Mouse (Mus musculus) telencephalon, adult 2 months (tissue): ENCODE results near the gene Stpg3.
"Not testable (repeated sequence)": the region's sequence is repeated elsewhere in the genome, so short reads cannot be mapped to it uniquely, and the experiment has no call there.

Experiments
- DNase-seq: peaks from one replicate; pipeline ENCODE4 v3.0.0-alpha.2; 2011; ENCODE audit warnings: low read depth, low spot score

Stpg3 gene

DNA sequence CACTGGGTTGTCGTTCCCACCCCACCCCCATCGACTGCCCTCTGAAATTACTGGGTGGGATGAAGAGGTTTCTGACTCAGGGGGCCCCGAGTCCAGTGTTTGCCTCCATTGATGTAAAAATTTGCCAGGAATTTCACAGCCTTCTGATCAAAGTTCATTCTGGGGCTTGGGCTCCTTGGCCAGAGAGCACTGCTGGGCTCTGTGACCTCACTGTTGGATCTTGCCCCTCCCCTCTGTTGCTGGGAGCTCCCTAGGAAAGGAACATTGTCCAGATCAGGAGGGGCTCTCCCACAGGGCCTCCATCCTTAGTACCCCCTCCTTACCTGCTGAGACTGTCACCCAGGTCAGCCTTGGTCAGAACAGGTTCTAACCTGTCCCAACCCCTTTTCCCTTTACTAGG, at the start of gene Stpg3:
Stpg3 (minus strand) TSS at position 194 of the 400 bp plus-strand sequence.
- no peak for DNase-seq

DNA sequence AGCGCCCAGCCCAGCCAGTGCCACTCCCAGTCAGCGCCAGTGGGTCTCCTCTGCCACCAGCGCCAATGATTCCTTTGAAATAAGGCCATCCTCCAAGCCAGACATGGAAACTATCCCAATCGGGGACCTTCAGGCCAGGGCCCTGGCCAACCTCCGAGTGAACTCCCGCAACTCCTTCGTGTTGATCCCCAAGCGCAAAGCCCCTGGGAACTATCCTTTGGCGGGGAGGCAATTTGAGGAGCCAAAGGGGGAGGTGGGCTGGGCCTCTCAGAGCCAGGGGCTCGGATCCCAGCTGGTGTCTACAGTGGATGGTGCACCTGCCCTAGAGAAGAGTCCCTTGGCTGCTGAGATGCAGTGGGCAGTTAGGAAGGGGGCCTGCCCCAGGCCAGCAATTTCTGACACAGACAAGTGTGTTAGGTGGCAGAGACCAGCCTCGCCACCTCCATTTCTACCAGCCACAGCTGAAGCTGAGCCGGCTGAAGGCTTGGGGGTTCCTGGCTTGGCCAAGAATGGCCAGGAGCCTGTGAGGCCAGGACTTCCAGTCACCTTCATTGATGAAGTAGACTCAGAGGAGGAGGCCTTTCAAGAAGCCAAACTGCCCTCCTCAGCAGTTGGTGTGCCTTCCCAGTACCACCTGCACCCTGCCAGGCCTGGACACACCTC, 49.3 kb upstream of the Stpg3 start:
- no peak for DNase-seq

DNA sequence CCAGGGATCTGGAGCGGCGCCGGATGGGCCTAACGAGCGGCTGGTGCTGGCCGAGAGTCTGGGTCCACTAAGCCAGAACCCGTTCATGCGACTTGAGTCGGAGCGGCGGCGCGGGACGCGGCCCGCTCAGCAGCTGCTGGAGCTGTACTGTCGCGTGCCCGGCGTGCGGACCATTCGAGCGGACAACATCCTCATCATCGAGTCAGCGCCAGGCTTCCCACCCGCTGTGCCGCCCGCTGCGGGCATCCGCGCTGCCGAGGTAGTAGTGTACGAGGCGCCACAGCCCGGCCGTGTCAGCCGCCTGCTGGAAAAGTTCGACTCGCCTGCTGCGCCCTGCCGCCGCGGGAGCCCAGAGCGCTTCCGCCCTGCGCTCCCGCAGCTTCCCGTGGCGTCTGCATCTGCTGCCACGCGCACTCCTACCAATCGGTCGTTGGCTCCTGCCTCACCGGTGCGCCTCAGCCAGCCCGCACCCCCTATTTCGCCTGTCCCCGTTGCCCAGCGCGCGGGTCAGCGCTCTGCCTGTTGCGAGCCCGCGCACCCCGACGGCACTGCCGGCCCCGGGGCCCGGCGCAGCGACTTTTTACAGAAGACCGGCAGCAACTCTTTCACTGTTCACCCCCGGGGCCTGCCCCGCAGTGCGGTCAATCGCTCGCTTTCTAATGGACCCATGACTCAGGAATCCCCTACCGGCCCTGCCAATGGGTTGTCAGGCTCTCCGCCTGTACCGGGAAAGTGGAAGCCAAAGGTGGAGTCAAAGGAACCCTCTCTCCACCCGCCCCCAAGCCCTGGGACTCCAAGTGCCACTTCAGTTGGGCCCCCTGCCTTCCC, 48.6 kb upstream of the Stpg3 start:
- DNase-seq = no peak

DNA sequence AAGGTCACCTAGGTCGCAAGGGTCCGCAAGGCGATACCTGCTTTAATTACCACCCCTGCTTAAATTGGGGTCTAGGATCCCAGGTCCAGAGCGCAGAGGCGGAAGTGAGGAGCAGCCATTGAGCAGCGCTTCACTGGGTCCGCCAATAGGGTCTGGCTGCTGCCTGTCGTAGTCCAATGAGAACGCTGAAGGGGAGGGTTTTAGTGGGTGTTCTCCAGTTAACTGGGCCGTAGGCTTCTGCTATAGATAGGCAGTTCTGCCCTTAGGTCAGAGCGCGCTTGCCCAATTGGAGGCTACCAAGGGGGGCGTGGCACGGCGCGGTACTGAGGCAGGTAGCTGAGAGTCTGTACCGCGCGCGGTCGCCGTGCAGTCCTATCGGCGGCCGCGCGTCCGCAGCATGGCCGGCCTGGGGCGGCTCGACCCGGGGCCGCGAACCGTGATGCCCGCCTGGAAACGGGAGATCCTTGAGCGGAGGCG, 47.9 kb upstream of the Stpg3 start, which contains the start of gene Tprn:
Tprn (plus strand) TSS at position 328 of the 477 bp plus-strand sequence.
- peak; percentile 99 for DNase-seq

DNA sequence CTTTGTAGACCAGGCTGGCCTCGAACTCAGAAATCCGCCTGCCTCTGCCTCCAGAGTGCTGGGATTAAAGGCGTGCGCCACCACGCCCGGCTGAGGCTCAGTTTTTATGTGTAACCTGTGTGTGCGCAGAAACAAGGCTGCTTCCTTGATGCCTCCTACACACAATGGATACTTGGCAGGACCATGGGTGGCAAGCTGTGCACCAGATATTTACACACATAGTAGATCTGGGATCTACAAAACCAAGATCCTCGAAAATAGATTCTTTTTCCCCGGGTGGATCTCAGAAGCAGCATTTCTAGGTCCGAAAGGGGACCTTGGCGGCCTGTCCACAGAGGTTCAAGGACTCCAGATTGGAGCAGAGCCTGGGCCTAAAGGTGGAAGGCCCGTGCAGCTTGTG, 47.4 kb upstream of the Stpg3 start:
- DNase-seq = peak; percentile 53

DNA sequence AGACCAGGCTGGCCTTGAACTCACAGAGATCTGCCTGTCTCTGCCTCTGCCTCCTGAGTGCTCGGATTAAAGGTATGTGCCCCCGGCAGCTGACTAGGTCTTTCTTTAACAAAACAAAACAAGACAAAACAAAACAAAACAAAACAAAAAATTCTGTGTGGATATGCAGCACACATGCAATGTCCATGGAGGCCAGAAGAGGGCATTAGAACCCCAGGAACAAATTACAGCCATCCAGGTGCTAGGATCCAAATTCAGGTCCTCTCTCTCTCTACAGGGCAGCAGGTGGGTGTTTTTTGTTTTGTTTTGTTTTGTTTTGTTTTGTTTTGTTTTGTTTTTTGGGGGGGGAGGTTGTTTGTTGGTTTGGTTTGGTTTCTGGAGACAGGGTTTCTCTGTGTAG, 44.5 kb upstream of the Stpg3 start:
- DNase-seq = no peak

DNA sequence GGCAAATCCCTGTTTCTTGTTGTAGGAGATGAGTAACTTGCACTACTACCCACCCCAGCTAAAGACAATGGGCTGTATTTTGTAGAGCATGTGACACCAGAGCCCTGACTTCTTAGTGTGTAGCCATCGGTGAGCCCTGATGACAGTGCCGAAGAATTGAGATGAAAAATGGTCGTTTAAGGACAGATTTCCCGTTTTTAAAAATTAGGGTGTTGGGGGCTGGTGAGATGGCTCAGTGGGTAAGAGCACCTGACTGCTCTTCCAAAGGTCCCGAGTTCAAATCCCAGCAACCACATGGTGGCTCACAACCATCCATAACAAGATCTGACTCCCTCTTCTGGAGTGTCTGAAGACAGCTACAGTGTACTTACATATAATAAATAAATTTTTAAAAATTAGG, 42.8 kb upstream of the Stpg3 start:
- DNase-seq = not testable (repeated sequence)

DNA sequence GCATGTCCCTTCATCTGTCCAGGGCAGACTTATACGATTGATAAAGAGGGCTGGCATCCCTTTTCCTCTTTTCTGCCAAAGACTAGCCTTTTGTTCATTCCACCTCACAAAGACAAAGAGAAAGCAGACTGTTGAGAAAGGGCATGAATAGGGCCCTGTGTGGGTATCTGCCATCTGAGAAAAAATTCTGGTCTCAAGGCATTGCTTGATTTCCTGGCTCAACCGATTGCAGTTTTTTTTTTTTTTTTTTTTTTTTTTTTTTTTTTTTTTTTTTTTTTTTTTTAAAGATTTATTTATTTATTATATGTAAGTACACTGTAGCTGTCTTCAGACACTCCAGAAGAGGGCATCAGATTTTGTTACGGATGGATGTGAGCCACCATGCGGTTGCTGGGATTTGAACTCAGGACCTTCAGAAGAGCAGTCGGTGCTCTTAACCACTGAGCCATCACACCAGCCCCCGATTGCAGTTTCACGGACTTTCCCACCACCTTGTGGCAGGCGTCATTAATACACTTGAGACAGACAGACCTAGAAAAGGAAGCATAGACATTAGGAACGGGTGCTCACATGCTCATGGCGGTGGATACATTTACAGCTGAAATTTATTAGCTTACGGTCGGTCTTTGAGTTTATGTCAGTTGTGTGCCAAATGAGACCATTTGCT, 42.1 kb upstream of the Stpg3 start:
- DNase-seq = not testable (repeated sequence)

DNA sequence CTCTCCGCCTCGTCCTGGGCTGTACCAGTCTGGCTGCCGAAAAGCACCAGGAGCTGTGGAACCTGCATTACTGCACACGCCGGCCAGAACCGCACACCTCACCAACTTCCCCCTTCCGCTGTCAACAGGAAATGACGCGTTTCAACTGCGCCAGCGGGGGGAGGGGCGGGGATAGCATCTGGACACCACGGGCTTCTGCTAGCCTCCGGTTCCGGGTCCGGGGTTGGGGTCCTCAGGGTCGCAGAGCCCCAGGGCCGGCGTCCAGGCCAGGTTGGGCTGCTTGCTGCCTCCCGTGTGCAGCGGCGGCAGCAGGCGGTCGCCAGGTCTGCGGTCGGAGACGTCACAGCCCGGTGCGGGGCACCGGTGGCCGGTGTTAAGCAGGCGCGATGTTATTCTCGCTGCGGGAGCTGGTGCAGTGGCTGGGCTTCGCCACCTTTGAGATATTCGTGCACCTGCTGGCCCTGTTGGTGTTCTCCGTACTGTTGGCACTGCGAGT, 40.9 kb upstream of the Stpg3 start, which contains the start of gene Tmem203:
Tmem203 (plus strand) TSS at position 156 of the 496 bp plus-strand sequence.
- DNase-seq = peak; percentile 73

DNA sequence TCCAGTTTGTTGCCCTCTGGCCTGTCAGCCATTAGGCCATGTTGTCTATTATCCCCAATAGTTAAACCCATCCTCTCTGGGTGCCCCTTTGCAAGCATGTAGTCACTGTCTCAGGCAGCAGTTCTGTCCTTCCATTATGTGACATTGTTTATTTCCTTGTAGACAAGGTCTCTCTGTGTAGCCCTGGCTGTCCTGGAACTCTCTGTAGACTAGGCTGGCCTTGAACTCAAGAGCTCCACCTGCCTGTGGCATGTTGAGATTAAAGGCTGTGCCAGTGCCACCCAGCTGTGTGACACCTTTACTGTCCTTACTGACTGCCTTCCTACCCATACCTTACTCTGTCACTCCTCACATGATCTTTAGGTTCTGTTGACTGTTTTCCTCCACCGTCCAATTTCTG, 37.9 kb upstream of the Stpg3 start:
- no peak for DNase-seq

DNA sequence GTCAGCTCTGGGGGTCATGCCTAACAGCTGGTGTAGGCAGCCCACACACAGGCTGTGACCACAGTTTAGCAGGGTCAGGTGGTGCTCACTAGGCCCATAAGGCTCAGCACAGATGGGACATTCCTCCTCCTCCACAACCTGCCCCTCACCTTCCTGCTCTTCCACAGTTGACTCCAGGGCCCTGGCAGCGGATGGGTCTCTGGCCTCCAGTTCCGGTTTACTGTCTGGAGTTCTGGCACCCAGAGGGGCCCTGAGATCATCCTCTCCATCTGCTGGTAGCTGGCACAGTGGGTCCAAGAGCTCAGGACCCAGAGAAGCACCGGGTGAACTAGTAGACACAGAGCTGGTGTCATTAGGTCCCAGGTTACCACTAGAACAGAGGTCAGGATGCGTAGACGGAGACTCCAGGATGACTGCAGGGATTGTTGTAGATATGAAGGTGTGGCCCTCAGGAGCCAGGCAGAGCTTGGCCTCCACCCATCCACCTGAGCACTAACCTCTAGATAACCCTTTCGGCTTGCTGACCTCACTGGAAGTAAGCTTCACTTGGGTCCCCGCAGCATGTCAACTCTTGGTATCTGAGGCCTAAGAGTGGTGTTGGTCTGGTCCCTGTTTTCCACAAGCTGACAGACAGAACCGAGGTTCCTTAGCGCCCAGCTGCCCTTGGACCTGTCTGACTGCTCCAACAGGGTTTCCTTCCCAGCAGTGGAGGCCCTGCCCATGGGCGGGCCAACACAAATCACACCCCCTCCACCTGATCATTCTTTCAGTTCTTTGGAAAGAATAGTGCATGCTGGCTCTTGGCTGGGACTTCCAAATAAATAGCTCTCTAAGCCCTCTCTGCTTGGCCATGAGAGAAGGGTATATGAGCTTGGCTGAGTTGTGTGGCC, 32.0 kb upstream of the Stpg3 start, which contains the start of gene AL732309.1:
AL732309.1 (minus strand) TSS at position 681 of the 890 bp plus-strand sequence.
- DNase-seq = no peak

DNA sequence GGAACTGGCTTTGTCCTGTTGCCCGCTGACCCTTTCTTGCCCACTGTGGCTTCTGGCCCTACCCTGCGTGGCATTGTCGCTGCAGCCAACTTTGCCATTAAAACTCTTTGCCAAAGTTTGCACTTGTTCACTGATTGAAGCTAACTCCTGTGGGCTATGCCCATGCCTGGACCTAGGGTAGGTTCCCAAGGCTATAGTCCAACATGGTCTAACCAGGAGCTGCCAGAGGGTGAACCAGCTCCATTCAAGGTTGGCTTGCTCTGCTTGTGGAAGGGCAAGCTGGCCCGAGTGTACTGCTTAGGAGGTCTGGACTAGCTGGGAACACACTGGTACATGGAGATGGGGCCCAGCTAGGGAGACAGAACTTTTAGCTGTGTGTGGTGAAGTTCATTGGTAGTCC, 29.7 kb upstream of the Stpg3 start:
- no peak for DNase-seq

DNA sequence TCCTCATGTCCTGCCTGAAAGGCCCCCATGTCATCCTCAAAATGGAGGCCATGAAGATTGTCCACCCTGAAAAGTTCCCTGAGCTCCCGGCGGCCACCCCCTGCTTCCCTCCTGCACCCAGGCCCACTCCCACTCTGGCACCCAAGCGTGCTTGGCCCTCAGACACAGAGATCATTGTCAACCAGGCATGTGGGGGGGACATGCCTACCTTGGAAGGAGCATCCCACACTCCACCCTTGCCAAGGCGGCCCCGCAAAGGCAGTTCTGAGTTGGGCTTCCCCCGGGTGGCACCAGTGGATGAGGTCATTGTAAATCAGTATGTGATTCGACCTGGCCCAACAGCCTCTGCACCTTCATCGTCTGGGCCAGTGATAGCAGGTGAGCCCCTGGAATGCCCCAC, 28.9 kb upstream of the Stpg3 start:
- DNase-seq = no peak

DNA sequence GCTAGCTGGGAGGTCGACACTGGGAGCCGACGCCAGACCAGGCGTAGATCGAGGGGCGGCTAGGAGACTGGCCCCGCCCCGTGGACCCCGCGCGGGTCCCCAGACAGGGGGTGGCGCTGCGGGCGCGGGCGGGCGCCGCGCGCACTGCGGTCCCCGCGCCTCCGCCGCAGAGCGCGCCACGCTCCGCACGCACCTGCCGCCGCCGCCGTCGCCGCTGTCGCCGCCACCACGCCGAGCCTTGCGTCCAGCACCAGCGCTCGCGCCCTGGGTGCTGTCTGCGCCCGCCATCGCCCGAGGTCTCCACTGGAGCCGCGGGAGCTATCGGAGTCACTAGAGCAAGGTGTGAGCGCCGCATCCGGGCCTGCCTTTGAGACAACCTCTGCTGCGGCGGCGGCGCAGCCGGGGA, 27.7 kb upstream of the Stpg3 start, which contains the start of the genes Rnf208 and Cysrt1:
Rnf208 (plus strand) TSS at position 155 of the 406 bp plus-strand sequence.
Cysrt1 (minus strand) TSS at position 352 of the 406 bp plus-strand sequence.
- no peak for DNase-seq

DNA sequence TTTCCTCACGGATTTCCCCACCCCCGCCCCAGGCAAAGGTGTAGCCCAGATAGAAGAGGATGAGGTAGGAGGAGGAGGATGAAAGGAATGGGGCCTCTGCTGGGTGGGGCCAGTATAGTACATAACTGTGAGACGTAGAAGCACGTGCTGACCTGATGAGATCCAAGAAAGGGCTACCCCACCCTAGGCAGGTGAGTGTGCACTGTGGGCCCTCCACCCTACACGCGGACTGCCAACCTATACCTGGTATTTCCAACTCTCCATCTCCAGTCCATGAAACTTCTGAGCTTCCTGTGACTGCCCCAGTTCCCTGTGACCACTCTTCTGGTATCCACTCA, 27.0 kb upstream of the Stpg3 start:
- DNase-seq = no peak

DNA sequence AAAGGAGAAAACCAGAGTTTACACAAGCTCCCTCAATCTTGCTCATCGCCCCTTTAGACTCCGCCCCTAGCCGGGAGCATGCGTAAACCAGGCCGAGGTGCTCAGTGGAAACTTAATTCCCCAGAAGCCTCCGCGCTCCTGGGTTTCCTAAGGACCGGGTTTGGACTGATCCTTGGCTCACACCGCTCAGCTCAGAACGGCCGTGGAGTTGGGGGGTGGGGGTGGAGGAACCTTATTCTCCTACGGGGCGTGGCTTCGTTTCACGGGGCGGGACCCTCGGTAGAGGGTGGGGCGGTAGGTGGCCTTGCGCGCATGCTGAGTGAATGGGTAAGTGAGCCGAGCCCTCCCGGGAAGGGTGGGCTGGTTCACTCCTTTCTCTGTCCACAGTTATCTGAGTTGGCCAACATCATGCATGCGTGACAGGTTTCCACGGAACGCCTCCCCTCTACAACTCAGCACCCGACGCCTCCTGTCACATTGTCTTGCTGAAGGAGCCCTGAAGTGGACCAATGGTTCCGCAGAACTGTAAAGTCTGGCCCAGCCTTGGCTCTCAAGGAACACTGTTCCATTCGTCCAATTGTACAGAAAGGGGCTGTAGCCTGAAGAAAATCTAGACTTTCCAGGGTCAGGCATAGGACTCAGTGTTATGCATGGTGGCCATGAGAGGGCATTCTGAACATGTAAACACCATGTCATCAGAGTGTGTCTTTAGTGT, 26.4 kb upstream of the Stpg3 start:
- DNase-seq = peak; percentile 84

DNA sequence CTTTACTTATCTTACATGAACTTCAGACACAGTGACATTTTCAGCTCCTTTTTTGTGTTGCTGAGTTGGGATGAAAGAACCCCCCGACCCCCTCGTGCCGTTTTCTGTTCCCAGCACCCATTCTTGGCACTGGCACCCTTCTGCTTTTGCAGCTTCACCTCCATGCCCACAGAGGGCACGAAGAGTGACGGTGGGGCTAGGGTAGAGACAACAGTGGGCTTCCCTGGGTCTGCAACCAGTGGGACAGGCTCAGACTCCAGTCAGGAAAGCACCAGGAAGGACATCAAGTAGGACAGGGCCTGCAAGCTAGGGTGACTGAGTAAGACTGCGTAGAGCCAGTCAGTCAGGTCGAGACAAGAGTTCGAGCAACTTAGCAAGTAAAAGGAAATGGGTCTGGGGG, 25.9 kb upstream of the Stpg3 start:
- DNase-seq = no peak

DNA sequence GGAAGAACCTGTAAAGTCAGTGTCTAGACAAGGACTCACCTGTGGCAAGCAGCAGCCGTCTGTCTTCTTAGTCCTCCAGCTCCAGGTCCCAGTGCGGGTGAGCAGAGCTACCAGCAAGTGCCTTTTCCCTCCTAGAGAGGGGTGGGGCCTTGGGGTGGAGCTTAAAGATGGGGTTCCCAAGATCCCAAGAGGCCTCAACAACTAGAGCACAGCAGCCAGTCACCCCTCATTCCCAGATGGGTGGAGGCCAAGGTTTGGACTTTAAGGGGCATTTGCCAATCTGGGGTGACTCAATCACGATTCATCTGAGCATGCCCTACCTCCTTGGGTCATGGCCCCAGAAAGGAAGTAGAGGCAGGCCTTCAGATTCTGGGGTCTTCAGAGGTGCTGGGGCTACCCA, 25.3 kb upstream of the Stpg3 start:
- DNase-seq = no peak

DNA sequence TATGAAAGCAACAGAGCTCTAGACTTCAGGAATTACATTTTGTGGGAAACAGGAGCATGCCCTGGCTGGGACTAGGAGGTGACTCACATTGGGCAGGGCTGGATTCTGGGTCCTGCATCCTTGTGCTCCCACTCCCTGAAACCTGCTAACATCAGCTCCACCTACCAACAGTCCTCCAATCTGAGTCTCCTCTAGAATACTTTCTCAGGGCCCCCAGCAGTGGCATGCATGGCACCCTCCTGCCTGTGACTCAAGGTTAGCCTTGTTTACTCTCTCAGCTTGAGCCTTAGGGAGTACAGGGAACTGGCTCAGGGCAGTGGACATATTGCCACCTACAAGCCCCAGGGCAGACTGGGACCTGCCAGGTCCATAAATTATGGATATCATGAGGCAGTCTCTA, 23.7 kb upstream of the Stpg3 start:
- DNase-seq = no peak

DNA sequence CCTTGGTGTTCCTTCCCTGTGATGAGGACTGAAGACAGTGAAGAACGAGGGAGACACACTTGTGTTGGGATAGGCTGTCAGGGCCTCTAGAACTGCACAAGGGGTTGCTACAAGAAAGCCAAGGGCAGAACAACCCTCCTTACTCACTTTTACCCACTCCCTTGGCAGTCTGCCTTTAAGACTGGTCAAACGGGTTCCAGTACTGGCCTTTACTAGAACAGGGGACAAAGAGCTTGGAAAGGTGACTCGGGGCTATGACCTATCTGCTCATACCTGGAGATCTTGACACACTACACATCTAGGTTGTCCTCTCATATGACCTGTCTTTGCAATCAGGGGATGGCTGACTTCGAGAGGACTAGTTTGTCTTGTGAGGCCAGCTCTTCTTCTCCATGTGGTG, 23.1 kb upstream of the Stpg3 start:
- DNase-seq = no peak
